Mouse (Mus musculus) hindbrain, embryonic 12.5 days (tissue): ENCODE data around the gene Barx2. TPM values are rescaled to one million over a fixed set of nuclear protein-coding genes. Genes with fewer than 3 reads are reported as not detected.
A peak's percentile ranks its signal among the peaks of the same experiment; 100 is the strongest.

Experiments
- ATAC-seq: fragments of 200-750 bp; cut with Nextera tagmentation; 2 replicates; pipeline ENCODE4 v1.8.0; 2017; ENCODE audit warnings: moderate TSS enrichment; ENCODE audit not compliant: low FRiP score
- H3K27ac ChIP-seq: fragments of 300-500 bp; sonication (generic); 2 replicates; pipeline ENCODE4 v1.5.1; 2016; ENCODE audit warnings: mild to moderate bottlenecking
- H3K27me3 ChIP-seq: fragments of 300-500 bp; sonication (generic); 2 replicates; pipeline ENCODE4 v1.6.1; 2016; ENCODE audit warnings: mild to moderate bottlenecking
- H3K36me3 ChIP-seq: fragments of 300-500 bp; sonication (generic); 2 replicates; pipeline ENCODE4 v1.6.1; 2016; ENCODE audit warnings: mild to moderate bottlenecking
- H3K4me1 ChIP-seq: fragments of 300-500 bp; sonication (generic); 2 replicates; pipeline ENCODE4 v1.6.1; 2016
- H3K4me2 ChIP-seq: fragments of 300-500 bp; sonication (generic); replicated peaks from 2 replicates; pipeline ENCODE4 v1.6.1; 2016; ENCODE audit warnings: mild to moderate bottlenecking
- H3K4me3 ChIP-seq: fragments of 300-500 bp; sonication (generic); 2 replicates; pipeline ENCODE4 v1.5.1; 2016; ENCODE audit warnings: mild to moderate bottlenecking
- H3K9ac ChIP-seq: fragments of 300-500 bp; sonication (generic); 2 replicates; pipeline ENCODE4 v1.6.1; 2016; ENCODE audit warnings: mild to moderate bottlenecking, moderate library complexity
- H3K9me3 ChIP-seq: fragments of 300-500 bp; sonication (generic); replicated peaks from 2 replicates; pipeline ENCODE4 v1.6.1; 2016; ENCODE audit warnings: mild to moderate bottlenecking
- WGBS: fragments of 180-500 bp; shearing (Covaris S2); methylation state at CpG from one replicate; pipeline ENCODE4 v1.1.7; 2016; 5-methylcytosine and 5-hydroxymethylcytosine counted together
- polyA plus RNA-seq: library from polyadenylated mRNA; unstranded; fragments of >200 nt; fragmentation: Nextera tagmentation; extraction: Ambion mirVana; gene quantifications from 2 replicates; pipeline ENCODE4 v1.2.1, GENCODE M21; 2016

Gene Barx2
- polyA plus RNA-seq, 1 experiment from 2014 or later: 0.14 TPM

- H3K36me3 ChIP-seq: no peaks in the 10 kb centered on the region
- H3K27ac ChIP-seq: no peak overlapping the region
- no peaks in the 10 kb centered on the region for H3K4me1 ChIP-seq
- peak; percentile 86 for ATAC-seq
- no peak overlapping the region for H3K9ac ChIP-seq
- no peak overlapping the region for H3K4me2 ChIP-seq
- no peak overlapping the region for H3K4me3 ChIP-seq
- H3K27me3 ChIP-seq: peaks cover 7% of the 10 kb centered on the region; the same call in 1 of the 2 replicates
- H3K9me3 ChIP-seq: no peaks in the 10 kb centered on the region
- 21% methylated on average over 22 of the region's 22 CpGs for WGBS
These were observed 12.8 kb upstream of the Barx2 start for GRCm38 (mm10) chr9:31925830-31926624.

- H3K36me3 ChIP-seq: no peaks in the 10 kb centered on the region
- no peak overlapping the region for H3K4me2 ChIP-seq
- no peaks in the 10 kb centered on the region for H3K4me1 ChIP-seq
- no peak overlapping the region for H3K4me3 ChIP-seq
- no peak overlapping the region for H3K9ac ChIP-seq
- no peak overlapping the region for H3K27ac ChIP-seq
- 77% methylated on average over 7 of the region's 7 CpGs for WGBS
- H3K9me3 ChIP-seq: no peaks in the 10 kb centered on the region
- peaks cover 24% of the 10 kb centered on the region for H3K27me3 ChIP-seq
- ATAC-seq: no peak
These were observed 10.3 kb upstream of the Barx2 start for GRCm38 (mm10) chr9:31923529-31923928.

GRCm38 (mm10) chr9:31919802-31920201 lies 6.5 kb upstream of the Barx2 start:
- no peak overlapping the region for H3K4me3 ChIP-seq
- peaks cover 55% of the 10 kb centered on the region for H3K27me3 ChIP-seq
- WGBS: 48% methylated on average over 1 of the region's 1 CpGs
- no peak overlapping the region for H3K4me2 ChIP-seq
- ATAC-seq: no peak
- no peak overlapping the region for H3K27ac ChIP-seq
- H3K4me1 ChIP-seq: peaks cover 4% of the 10 kb centered on the region; the same call in 1 of the 2 replicates
- no peaks in the 10 kb centered on the region for H3K9me3 ChIP-seq
- no peaks in the 10 kb centered on the region for H3K36me3 ChIP-seq
- H3K9ac ChIP-seq: no peak overlapping the region

- no peaks in the 10 kb centered on the region for H3K36me3 ChIP-seq
- H3K4me3 ChIP-seq: no peak overlapping the region
- 7% methylated on average over 9 of the region's 9 CpGs for WGBS
- H3K4me2 ChIP-seq: no peak overlapping the region
- no peak overlapping the region for H3K9ac ChIP-seq
- H3K4me1 ChIP-seq: peaks cover 26% of the 10 kb centered on the region
- ATAC-seq: no peak
- H3K9me3 ChIP-seq: no peaks in the 10 kb centered on the region
- H3K27ac ChIP-seq: no peak overlapping the region
- peaks cover 88% of the 10 kb centered on the region for H3K27me3 ChIP-seq
These were observed 3.2 kb upstream of the Barx2 start for GRCm38 (mm10) chr9:31916421-31916820.

GRCm38 (mm10) chr9:31914871-31915270 lies 1.6 kb upstream of the Barx2 start:
- Histone ChIP-seq H3K9ac (no peak overlapping the region), H3K36me3 (no peaks in the 10 kb centered on the region), H3K4me3 (peak overlapping the region; percentile 13; the same call in 1 of the 2 replicates), H3K4me1 (peaks cover 26% of the 10 kb centered on the region), H3K27me3 (peaks cover 95% of the 10 kb centered on the region), H3K4me2 (peak overlapping the region; percentile 98), H3K27ac (no peak overlapping the region), H3K9me3 (no peaks in the 10 kb centered on the region)
- ATAC-seq: peak; percentile 32; the same call in 1 of the 2 replicates
- under 1% methylated on average over 34 of the region's 34 CpGs for WGBS

- Histone ChIP-seq H3K9ac (peak overlapping the region; percentile 50; the same call in 1 of the 2 replicates), H3K4me3 (peak overlapping the region; percentile 52), H3K4me1 (peaks cover 26% of the 10 kb centered on the region), H3K9me3 (no peaks in the 10 kb centered on the region), H3K36me3 (no peaks in the 10 kb centered on the region), H3K4me2 (peak overlapping the region; percentile 98), H3K27me3 (peaks cover 90% of the 10 kb centered on the region), H3K27ac (no peak overlapping the region)
- under 1% methylated on average over 54 of the region's 54 CpGs for WGBS
- 0 out of 2 replicates have a peak, but pooled peaks have one; percentile 4 for ATAC-seq
These were observed 703 bp upstream of the Barx2 start for GRCm38 (mm10) chr9:31913739-31914591.

GRCm38 (mm10) chr9:31912553-31912920 lies 725 bp downstream of the Barx2 start:
- Histone ChIP-seq H3K9ac (no peak overlapping the region), H3K27me3 (peaks cover 80% of the 10 kb centered on the region), H3K36me3 (no peaks in the 10 kb centered on the region), H3K9me3 (no peaks in the 10 kb centered on the region), H3K4me2 (peak overlapping the region; percentile 98), H3K4me1 (peaks cover 26% of the 10 kb centered on the region), H3K27ac (no peak overlapping the region), H3K4me3 (peak overlapping the region; percentile 52)
- under 1% methylated on average over 16 of the region's 16 CpGs for WGBS
- ATAC-seq: no peak

GRCm38 (mm10) chr9:31910221-31910620 lies 3.0 kb downstream of the Barx2 start:
- H3K27me3 ChIP-seq: peaks cover 60% of the 10 kb centered on the region
- H3K4me3 ChIP-seq: no peak overlapping the region
- no peak for ATAC-seq
- H3K36me3 ChIP-seq: no peaks in the 10 kb centered on the region
- no peak overlapping the region for H3K4me2 ChIP-seq
- H3K4me1 ChIP-seq: peaks cover 26% of the 10 kb centered on the region
- no peak overlapping the region for H3K27ac ChIP-seq
- 54% methylated on average over 5 of the region's 5 CpGs for WGBS
- no peak overlapping the region for H3K9ac ChIP-seq
- no peaks in the 10 kb centered on the region for H3K9me3 ChIP-seq

- H3K4me1 ChIP-seq: no peaks in the 10 kb centered on the region
- H3K4me2 ChIP-seq: no peak overlapping the region
- H3K9ac ChIP-seq: no peak overlapping the region
- no peak overlapping the region for H3K4me3 ChIP-seq
- no peak for ATAC-seq
- H3K36me3 ChIP-seq: no peaks in the 10 kb centered on the region
- H3K9me3 ChIP-seq: no peaks in the 10 kb centered on the region
- WGBS: 83% methylated on average over 2 of the region's 2 CpGs
- peaks cover 3% of the 10 kb centered on the region; the same call in 1 of the 2 replicates for H3K27me3 ChIP-seq
- H3K27ac ChIP-seq: no peak overlapping the region
These were observed 11.5 kb downstream of the Barx2 start for GRCm38 (mm10) chr9:31901781-31902180.

GRCm38 (mm10) chr9:31894775-31895320 lies 18.4 kb downstream of the Barx2 start:
- H3K4me2 ChIP-seq: no peak overlapping the region
- ATAC-seq: no peak
- 0 out of 2 replicates have a peak, but pooled peaks cover 3% of the 10 kb centered on the region for H3K4me1 ChIP-seq
- H3K4me3 ChIP-seq: no peak overlapping the region
- WGBS: 42% methylated on average over 10 of the region's 10 CpGs
- no peaks in the 10 kb centered on the region for H3K9me3 ChIP-seq
- no peaks in the 10 kb centered on the region for H3K36me3 ChIP-seq
- no peaks in the 10 kb centered on the region for H3K27me3 ChIP-seq
- no peak overlapping the region for H3K9ac ChIP-seq
- H3K27ac ChIP-seq: no peak overlapping the region

- no peak overlapping the region for H3K4me3 ChIP-seq
- H3K9ac ChIP-seq: no peak overlapping the region
- no peak overlapping the region for H3K4me2 ChIP-seq
- H3K27me3 ChIP-seq: no peaks in the 10 kb centered on the region
- no peaks in the 10 kb centered on the region for H3K4me1 ChIP-seq
- no peaks in the 10 kb centered on the region for H3K36me3 ChIP-seq
- 86% methylated on average over 4 of the region's 4 CpGs for WGBS
- H3K27ac ChIP-seq: no peak overlapping the region
- ATAC-seq: no peak
- no peaks in the 10 kb centered on the region for H3K9me3 ChIP-seq
These were observed 24.9 kb downstream of the Barx2 start for GRCm38 (mm10) chr9:31888333-31888732.

- no peaks in the 10 kb centered on the region for H3K4me1 ChIP-seq
- H3K9me3 ChIP-seq: no peaks in the 10 kb centered on the region
- 57% methylated on average over 3 of the region's 3 CpGs for WGBS
- H3K36me3 ChIP-seq: no peaks in the 10 kb centered on the region
- H3K27me3 ChIP-seq: no peaks in the 10 kb centered on the region
- H3K4me3 ChIP-seq: no peak overlapping the region
- no peak overlapping the region for H3K9ac ChIP-seq
- no peak overlapping the region for H3K27ac ChIP-seq
- H3K4me2 ChIP-seq: no peak overlapping the region
- ATAC-seq: no peak
These were observed 27.0 kb downstream of the Barx2 start for GRCm38 (mm10) chr9:31886258-31886657.
